In genomic region chr11:75282496-75283120, GRCm38 (mm10) we compare ENCODE assay signal across 8 mouse cellular contexts.
DNase-seq lines count a peak whose midpoint lies in the region; ATAC-seq and TF ChIP-seq lines count a peak whose summit lies in the region.

No protein-coding gene starts in this region.

- H3K4me3 ChIP-seq in hindbrain, embryonic 14.5 days (replicated peaks; ENCODE audit: low read length) = no peak overlapping the region
- H3K4me3 ChIP-seq in liver, postnatal 0 days (ENCODE audit: low read depth, low read length) = 0 out of 2 replicates have a peak overlapping the region, but pooled peaks have one; percentile 19

- H3K9ac ChIP-seq in hindbrain, embryonic 14.5 days = no peak overlapping the region
- peak overlapping the region; percentile 7; the same call in 1 of the 2 replicates for H3K9ac ChIP-seq in liver, postnatal 0 days (replicated peaks)

- 8% methylated on average over 13 of the region's 13 CpGs for WGBS in hindbrain, embryonic 14.5 days
- 15% methylated on average over 13 of the region's 13 CpGs for WGBS in liver, postnatal 0 days (ENCODE audit: insufficient replicate concordance)

- no peak for TF ChIP-seq CTCF in liver, postnatal 0 days (IDR thresholded peaks at IDR 0.05; ENCODE audit: low read depth)

- H3K36me3 ChIP-seq in hindbrain, embryonic 14.5 days (replicated peaks; ENCODE audit: control insufficient read depth, insufficient read depth) = no peaks in the 10 kb centered on the region
- no peaks in the 10 kb centered on the region for H3K36me3 ChIP-seq in liver, postnatal 0 days (replicated peaks; ENCODE audit: insufficient read depth, low read length)

- H3K4me1 ChIP-seq in hindbrain, embryonic 14.5 days (replicated peaks; ENCODE audit: control insufficient read depth, insufficient read depth, low read length) = peaks cover 47% of the 10 kb centered on the region
- peaks cover 25% of the 10 kb centered on the region for H3K4me1 ChIP-seq in liver, postnatal 0 days (ENCODE audit: insufficient read depth)

- H3K9me3 ChIP-seq in hindbrain, embryonic 14.5 days (ENCODE audit: control insufficient read depth, low read length) = no peaks in the 10 kb centered on the region
- H3K9me3 ChIP-seq in liver, postnatal 0 days (ENCODE audit: low read length) = no peaks in the 10 kb centered on the region

- H3K27me3 ChIP-seq in hindbrain, embryonic 14.5 days (ENCODE audit: control insufficient read depth, insufficient read depth, low read length) = peaks cover 18% of the 10 kb centered on the region; the same call in 1 of the 2 replicates
- H3K27me3 ChIP-seq in liver, postnatal 0 days (ENCODE audit: insufficient read depth, low read length) = peaks cover 19% of the 10 kb centered on the region; the same call in 1 of the 2 replicates

- H3K27ac ChIP-seq in hindbrain, embryonic 14.5 days = no peak overlapping the region
- no peak overlapping the region for H3K27ac ChIP-seq in liver, postnatal 0 days (ENCODE audit: low read depth)

- H3K4me2 ChIP-seq in hindbrain, embryonic 14.5 days (replicated peaks) = peak overlapping the region; percentile 52
- H3K4me2 ChIP-seq in liver, postnatal 0 days (ENCODE audit: low read depth, low read length) = peak overlapping the region; percentile 51

- peak; percentile 55 for DNase-seq in embryo, embryonic 10 days (ENCODE audit: low spot score)
- no peak for DNase-seq in embryo, embryonic 9.5 days (ENCODE audit: extremely low spot score)
- peak; percentile 86 for DNase-seq in ZHBTc4 (ENCODE audit: low read depth, low spot score)
- no peak for DNase-seq in hindbrain, embryonic 14.5 days (ENCODE audit: low spot score)
- DNase-seq in liver, postnatal 0 days = peak; percentile 45
- DNase-seq in retina, postnatal 1 day = peak; percentile 53
- DNase-seq in c-Kit-positive CD71-positive TER-119-positive erythroid progenitor cells, embryonic 14.5 days (ENCODE audit: low spot score) = no peak
- no peak for DNase-seq in layer of hippocampus, adult 9-10 months (ENCODE audit: low spot score)

- no peak for ATAC-seq in hindbrain, embryonic 14.5 days (ENCODE audit: low FRiP score)
- ATAC-seq in liver, postnatal 0 days = peak; percentile 44; the same call in 1 of the 2 replicates

- TF ChIP-seq EP300 in liver, postnatal 0 days (IDR thresholded peaks at IDR 0.05; ENCODE audit: low read depth) = no peak

Comparison
In these comparisons a context has a peak if more than half of its experiments do, and no peak if none do; other contexts are left out.
1. DNase-seq: peak in embryo, embryonic 10 days (single experiment), ZHBTc4 (single experiment), liver, postnatal 0 days (single experiment) and retina, postnatal 1 day (single experiment); none in embryo, embryonic 9.5 days (single experiment), hindbrain, embryonic 14.5 days (single experiment), c-Kit-positive CD71-positive TER-119-positive erythroid progenitor cells, embryonic 14.5 days (single experiment) and layer of hippocampus, adult 9-10 months (single experiment).